Comparison of ENCODE assay signal across 9 mouse cellular contexts in genomic region chr16:4285257-4285656, GRCm38 (mm10).
DNase-seq lines count a peak whose midpoint lies in the region; ATAC-seq and TF ChIP-seq lines count a peak whose summit lies in the region.
"Had no signal": no experiment of that assay in that cellular context is flagged by ENCODE, and none has a peak within 500 bp of the region (broad histone marks: within the 10 kb centered on the region; RNA-seq: fewer than 3 reads in every experiment).

No protein-coding gene starts in this region.

- WGBS in embryonic facial prominence, embryonic 11.5 days = 65% methylated on average over 5 of the region's 5 CpGs
- WGBS in liver, embryonic 14.5 days (ENCODE audit: insufficient replicate concordance) = 69% methylated on average over 5 of the region's 5 CpGs
- WGBS in thymus, adult 2 months = 11% methylated on average over 5 of the region's 5 CpGs

- TF ChIP-seq EP300 in liver, embryonic 14.5 days (IDR thresholded peaks at IDR 0.05; ENCODE audit: low read depth) = no peak

- no peak overlapping the region for H3K4me2 ChIP-seq in embryonic facial prominence, embryonic 11.5 days (ENCODE audit: low read depth, low read length)
- H3K4me2 ChIP-seq in liver, embryonic 14.5 days (ENCODE audit: low read depth) = no peak overlapping the region
- H3K4me2 ChIP-seq: embryonic facial prominence, embryonic 13.5 days had no signal

- no peaks in the 10 kb centered on the region for H3K27me3 ChIP-seq in embryonic facial prominence, embryonic 11.5 days (ENCODE audit: control insufficient read depth, insufficient read depth, low read length)
- H3K27me3 ChIP-seq in liver, embryonic 14.5 days (ENCODE audit: control insufficient read depth, insufficient read depth, low read length) = no peaks in the 10 kb centered on the region
- no peaks in the 10 kb centered on the region for H3K27me3 ChIP-seq in thymus, adult 2 months (ENCODE audit: control insufficient read depth, insufficient read depth, low read length)
- H3K27me3 ChIP-seq: embryonic facial prominence, embryonic 13.5 days had no signal

- H3K9me3 ChIP-seq in embryonic facial prominence, embryonic 11.5 days (replicated peaks; ENCODE audit: control insufficient read depth, low read length) = no peaks in the 10 kb centered on the region
- no peaks in the 10 kb centered on the region for H3K9me3 ChIP-seq in liver, embryonic 14.5 days (ENCODE audit: control insufficient read depth, low read length)
- H3K9me3 ChIP-seq: embryonic facial prominence, embryonic 13.5 days had no signal

- TF ChIP-seq CTCF in layer of hippocampus, adult 2 months (conservative IDR thresholded peaks at IDR 0.05) = peak; percentile 74
- peak; percentile 64 for TF ChIP-seq CTCF in liver, embryonic 14.5 days (IDR thresholded peaks at IDR 0.05; ENCODE audit: low read depth)
- no peak for TF ChIP-seq CTCF in thymus, adult 2 months (IDR thresholded peaks at IDR 0.05; ENCODE audit: borderline replicate concordance, control insufficient read depth, extremely low read depth, insufficient read depth, low read length, poor library complexity)

- no peaks in the 10 kb centered on the region for H3K4me1 ChIP-seq in embryonic facial prominence, embryonic 11.5 days (ENCODE audit: control insufficient read depth, insufficient read depth, low read length)
- no peaks in the 10 kb centered on the region for H3K4me1 ChIP-seq in liver, embryonic 14.5 days (replicated peaks; ENCODE audit: control insufficient read depth in 2 of 2, insufficient read depth in 2 of 2, low read length in 1 of 2)
- peaks cover 5% of the 10 kb centered on the region for H3K4me1 ChIP-seq in thymus, adult 2 months (replicated peaks; ENCODE audit: control insufficient read depth, insufficient read depth, low read length)

- no peak overlapping the region for H3K27ac ChIP-seq in layer of hippocampus, adult 2 months
- H3K27ac ChIP-seq in embryonic facial prominence, embryonic 11.5 days (replicated peaks; ENCODE audit: low read depth, low read length) = no peak overlapping the region
- no peak overlapping the region for H3K27ac ChIP-seq in liver, embryonic 14.5 days
- no peak overlapping the region for H3K27ac ChIP-seq in thymus, adult 2 months (ENCODE audit: control insufficient read depth, insufficient read depth, low read length)
- H3K27ac ChIP-seq: embryonic facial prominence, embryonic 13.5 days had no signal

- no peak for DNase-seq in layer of hippocampus, adult 2 months (ENCODE audit: low spot score in 2 of 2)
- no peak for DNase-seq in layer of hippocampus, adult 11-12 months (ENCODE audit: low spot score)
- DNase-seq in Muller cell, postnatal 12 days (ENCODE audit: inconsistent ontology term) = peak; percentile 18
- DNase-seq in embryonic facial prominence, embryonic 11.5 days (ENCODE audit: low spot score) = peak; percentile 51
- no peak for DNase-seq in liver, embryonic 14.5 days (ENCODE audit: low read depth in 3 of 3, low spot score in 3 of 3)
- peak; percentile 56 for DNase-seq in thymus, adult 2 months
- DNase-seq in cerebellum, adult 9-11 months = no peak
- no peak for DNase-seq in ovary, postnatal 36 days (ENCODE audit: low spot score)

- no peak overlapping the region for H3K4me3 ChIP-seq in layer of hippocampus, adult 2 months
- H3K4me3 ChIP-seq in embryonic facial prominence, embryonic 11.5 days (ENCODE audit: low read depth, low read length) = no peak overlapping the region
- no peak overlapping the region for H3K4me3 ChIP-seq in liver, embryonic 14.5 days (ENCODE audit: insufficient read depth in 1 of 2, low read depth in 2 of 2, low read length in 2 of 2)
- no peak overlapping the region for H3K4me3 ChIP-seq in thymus, adult 2 months (ENCODE audit: control insufficient read depth, insufficient read depth, low read length)
- H3K4me3 ChIP-seq: embryonic facial prominence, embryonic 13.5 days had no signal

- ATAC-seq in embryonic facial prominence, embryonic 11.5 days (replicated peaks; ENCODE audit: insufficient number of reproducible peaks, low FRiP score, low TSS enrichment, low read depth) = no peak
- no peak for ATAC-seq in liver, embryonic 14.5 days (ENCODE audit: insufficient read depth)

- H3K36me3 ChIP-seq in embryonic facial prominence, embryonic 11.5 days (replicated peaks; ENCODE audit: control insufficient read depth, insufficient read depth, low read depth, low read length) = no peaks in the 10 kb centered on the region; the same call in 1 of the 2 replicates
- H3K36me3 ChIP-seq in liver, embryonic 14.5 days (replicated peaks; ENCODE audit: control insufficient read depth, insufficient read depth, low read depth) = no peaks in the 10 kb centered on the region
- no peaks in the 10 kb centered on the region for H3K36me3 ChIP-seq in thymus, adult 2 months (ENCODE audit: control insufficient read depth, insufficient read depth, low read length)

- no peak for TF ChIP-seq POLR2A in thymus, adult 2 months (IDR thresholded peaks at IDR 0.05; ENCODE audit: control insufficient read depth, extremely low read depth, insufficient read depth, low read length, poor library complexity)

- no peak overlapping the region for H3K9ac ChIP-seq in embryonic facial prominence, embryonic 11.5 days (replicated peaks; ENCODE audit: low read length)
- no peak overlapping the region for H3K9ac ChIP-seq in liver, embryonic 14.5 days (replicated peaks)
- H3K9ac ChIP-seq: embryonic facial prominence, embryonic 13.5 days had no signal

Comparison
In these comparisons a context has a peak if more than half of its experiments do, and no peak if none do; other contexts are left out.
1. DNase-seq: peak in Muller cell, postnatal 12 days (single experiment), embryonic facial prominence, embryonic 11.5 days (single experiment) and thymus, adult 2 months (single experiment); none in layer of hippocampus, adult 2 months (0 of 2), layer of hippocampus, adult 11-12 months (single experiment), liver, embryonic 14.5 days (0 of 3), cerebellum, adult 9-11 months (single experiment) and ovary, postnatal 36 days (single experiment).